Mouse (Mus musculus) thymus, postnatal 0 days (tissue): ENCODE results near the gene Hnrnpk. TPM values are rescaled to one million over a fixed set of nuclear protein-coding genes. Genes with fewer than 3 reads are reported as not detected.
A peak's percentile ranks its signal among the peaks of the same experiment; 100 is the strongest.
"Not testable (repeated sequence)": the region's sequence is repeated elsewhere in the genome, so short reads cannot be mapped to it uniquely, and the experiment has no call there.

ENCODE experiments used
- DNase-seq: peaks from one replicate; pipeline ENCODE4 v3.0.0-alpha.2; 2015; ENCODE audit warnings: low spot score
- polyA plus RNA-seq: library from polyadenylated mRNA; unstranded; fragments of >200 nt; fragmentation: Nextera tagmentation; extraction: Ambion mirVana; gene quantifications from 2 replicates; pipeline ENCODE4 v1.2.1, GENCODE M21; 2015

Gene Hnrnpk
- polyA plus RNA-seq, 1 experiment from 2014 or later: 1,350 TPM

GRCm38 (mm10) chr13:58389324-58389951 lies 13.7 kb downstream of the Hnrnpk start:
- DNase-seq: peak; percentile 13

- DNase-seq: no peak
Measured at GRCm38 (mm10) chr13:58388379-58388778, 14.8 kb downstream of the Hnrnpk start.

GRCm38 (mm10) chr13:58387948-58388347 lies 15.2 kb downstream of the Hnrnpk start:
- DNase-seq: peak; percentile 84

GRCm38 (mm10) chr13:58385547-58385920 lies 17.6 kb downstream of the Hnrnpk start:
- no peak for DNase-seq

- peak; percentile 68 for DNase-seq
Measured at GRCm38 (mm10) chr13:58384779-58385546, 18.2 kb downstream of the Hnrnpk start, which contains the start of gene 2210016F16Rik. TSS of gene 2210016F16Rik (minus strand) at chr13:58385225.

GRCm38 (mm10) chr13:58384371-58384770 lies 18.8 kb downstream of the Hnrnpk start:
- no peak for DNase-seq

GRCm38 (mm10) chr13:58373153-58373470 lies 30.0 kb downstream of the Hnrnpk start:
- DNase-seq: peak; percentile 88

GRCm38 (mm10) chr13:58372278-58373152 lies 30.6 kb downstream of the Hnrnpk start:
- DNase-seq: no peak

GRCm38 (mm10) chr13:58368835-58369234 lies 34.3 kb downstream of the Hnrnpk start:
- no peak for DNase-seq

GRCm38 (mm10) chr13:58367641-58368040 lies 35.5 kb downstream of the Hnrnpk start:
- no peak for DNase-seq

GRCm38 (mm10) chr13:58366373-58366772 lies 36.8 kb downstream of the Hnrnpk start:
- no peak for DNase-seq

GRCm38 (mm10) chr13:58365179-58365578 lies 38.0 kb downstream of the Hnrnpk start:
- not testable (repeated sequence) for DNase-seq

- no peak for DNase-seq
Measured at GRCm38 (mm10) chr13:58364353-58365175, 38.6 kb downstream of the Hnrnpk start.

GRCm38 (mm10) chr13:58359304-58359653 lies 43.9 kb downstream of the Hnrnpk start:
- no peak for DNase-seq

GRCm38 (mm10) chr13:58358629-58359303 lies 44.4 kb downstream of the Hnrnpk start, which contains the start of gene Kif27:
TSS of gene Kif27 (minus strand) at chr13:58359122.
- peak; percentile 91 for DNase-seq

- no peak for DNase-seq
Measured at GRCm38 (mm10) chr13:58352996-58353395, 50.1 kb downstream of the Hnrnpk start.

GRCm38 (mm10) chr13:58350606-58351005 lies 52.5 kb downstream of the Hnrnpk start:
- DNase-seq: no peak

- DNase-seq: no peak
Measured at GRCm38 (mm10) chr13:58344505-58344904, 58.6 kb downstream of the Hnrnpk start.
